Mouse (Mus musculus) adrenal gland, adult 8-10 months (tissue): Measurements from ENCODE around the gene Timm9. TPM values are rescaled to one million over a fixed set of nuclear protein-coding genes. Genes with fewer than 3 reads are reported as not detected.

Experiments used
- DNase-seq: peaks from one replicate; pipeline ENCODE4 v3.0.0; 2022
- total RNA-seq, 4 experiments: library from RNA; stranded (reverse); gene quantifications; 2 replicates each; pipeline ENCODE4 v1.2.4; 2022

The Timm9 gene
- 10 to 100 TPM; 49.0 to 68.2 (median 57.4) TPM for total RNA-seq

DNA sequence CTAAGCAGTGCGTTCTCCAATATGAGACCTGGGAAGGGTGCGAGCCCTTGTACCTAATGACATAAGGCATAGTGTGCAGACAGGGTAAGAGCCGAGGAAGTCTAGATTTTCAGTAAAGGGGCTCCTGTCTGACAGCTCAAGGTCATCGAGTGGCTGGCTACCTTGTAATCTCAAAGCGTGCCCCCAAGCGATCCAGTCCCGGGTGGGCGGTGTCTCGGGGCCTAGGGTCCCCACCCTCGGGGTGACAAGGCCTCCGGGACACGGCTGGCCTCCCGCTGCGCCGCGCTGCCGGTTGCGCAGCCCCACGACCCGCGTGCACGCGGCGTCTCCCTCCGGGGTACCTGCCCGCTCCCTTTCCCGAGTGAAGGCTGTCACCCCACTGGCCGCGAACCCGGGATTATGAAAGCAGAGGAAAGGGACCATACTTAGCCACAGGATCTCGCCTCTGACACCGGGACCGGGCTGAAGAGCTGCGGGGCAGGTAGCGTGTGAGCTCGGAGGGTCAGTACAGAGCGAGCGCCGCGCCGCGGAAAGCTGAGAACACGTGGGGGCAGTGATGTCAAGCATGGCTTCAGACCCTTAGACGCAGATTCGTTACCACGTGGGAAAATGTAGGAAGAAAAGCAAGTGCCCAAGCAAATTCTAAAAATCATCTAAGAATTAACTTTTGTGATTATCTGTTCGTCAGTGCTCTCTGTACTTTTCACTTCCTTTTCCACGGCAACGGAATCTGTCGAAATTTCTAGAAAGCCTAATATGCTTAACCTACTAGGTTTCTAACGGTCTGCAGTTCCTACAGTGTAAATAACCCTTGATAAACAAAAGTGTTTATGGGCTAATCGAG lies at the start of gene Timm9, which contains the start of gene 2700049A03Rik:
Timm9 (minus strand) TSS at position 555 of the 844 bp plus-strand sequence.
2700049A03Rik (plus strand) TSS at position 719 of the 844 bp plus-strand sequence.
- DNase-seq, result peak; percentile 64

DNA sequence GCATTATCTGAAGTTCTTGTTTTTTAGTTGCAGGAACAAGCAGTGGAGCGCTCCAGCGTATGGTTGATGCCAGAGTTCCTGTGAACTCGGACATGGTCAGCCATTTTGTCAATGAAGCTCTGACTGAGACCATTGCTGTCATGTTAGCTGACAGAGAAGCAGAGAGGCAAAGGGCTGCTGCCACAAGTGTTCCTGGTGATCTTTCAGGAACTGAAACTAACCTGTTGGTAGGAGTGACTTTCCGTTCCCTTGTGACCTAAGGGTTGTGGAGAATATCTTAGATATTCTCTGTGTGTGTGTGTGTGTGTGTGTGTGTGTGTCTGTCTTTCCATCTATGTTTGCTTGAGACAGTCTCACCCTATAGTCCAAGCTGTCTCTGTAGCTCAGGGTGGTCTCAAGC lies 47.9 kb upstream of the Timm9 start:
- DNase-seq, result no peak

GRCm38 (mm10) chr12:71183736-71184135 lies 47.3 kb upstream of the Timm9 start:
- peak; percentile 50 for DNase-seq

DNA sequence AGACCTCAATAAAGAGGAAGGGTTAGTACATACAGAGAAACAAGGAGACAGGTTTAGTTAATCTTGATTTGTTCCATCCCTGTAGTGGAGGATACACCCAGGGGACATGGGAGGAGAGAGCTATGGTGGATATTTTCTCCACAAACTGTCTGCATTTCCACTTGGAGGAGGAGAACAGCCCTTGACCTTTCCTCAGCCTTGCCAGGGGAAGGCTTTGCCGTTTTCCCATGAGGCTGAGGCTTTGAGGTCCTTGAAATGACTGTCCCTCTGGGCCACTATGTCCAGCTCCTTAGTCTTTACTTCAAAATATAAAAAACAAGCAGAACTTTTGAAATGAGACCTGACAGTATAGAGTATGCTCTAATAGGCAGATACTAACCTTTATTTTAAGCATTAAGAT lies 33.4 kb upstream of the Timm9 start:
- peak; percentile 34 for DNase-seq

- DNase-seq, result no peak
Observed at GRCm38 (mm10) chr12:71164410-71164809, 27.9 kb upstream of the Timm9 start.

GRCm38 (mm10) chr12:71157974-71158373 lies 21.5 kb upstream of the Timm9 start:
- DNase-seq, result no peak

DNA sequence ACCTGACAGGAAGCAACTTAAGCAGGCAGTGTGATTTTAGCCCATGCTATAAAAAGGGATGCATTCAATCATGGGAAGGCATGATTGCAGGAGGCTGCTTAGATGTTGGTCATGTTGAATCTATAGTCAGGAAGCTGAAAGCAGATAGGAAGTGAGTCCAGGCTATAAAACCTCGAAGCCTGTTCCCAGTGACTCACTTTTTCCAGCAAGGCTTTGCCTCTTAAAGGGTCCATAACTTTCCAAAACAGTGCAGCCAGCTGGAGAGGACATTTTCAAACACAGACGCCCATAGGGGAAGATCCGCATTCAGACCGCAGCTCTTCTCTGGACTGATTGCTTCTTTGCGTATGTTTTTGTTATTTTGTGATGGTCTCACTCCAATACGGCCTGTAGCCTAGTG lies 18.5 kb upstream of the Timm9 start:
- no peak for DNase-seq

DNA sequence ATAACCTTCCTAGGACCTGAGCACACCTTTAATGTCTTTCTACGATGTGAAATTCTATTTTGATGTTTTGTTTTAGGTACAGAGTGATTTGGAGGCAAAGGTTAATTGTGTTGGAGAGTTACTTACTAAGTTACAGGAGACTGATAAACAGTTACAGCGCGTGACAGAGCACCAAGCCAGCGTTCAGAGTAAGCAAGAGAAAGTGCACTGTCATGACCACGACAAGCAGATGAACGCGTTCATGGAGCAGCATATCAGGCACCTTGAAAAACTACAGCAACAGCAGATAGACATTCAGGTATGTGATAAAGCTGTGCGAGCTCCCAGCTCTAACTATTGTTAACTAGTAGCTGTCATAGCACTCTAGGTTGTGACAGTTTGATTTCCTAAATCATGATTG lies 13.7 kb upstream of the Timm9 start:
- no peak for DNase-seq

- DNase-seq, result no peak
Observed at GRCm38 (mm10) chr12:71149456-71149855, 13.0 kb upstream of the Timm9 start.

DNA sequence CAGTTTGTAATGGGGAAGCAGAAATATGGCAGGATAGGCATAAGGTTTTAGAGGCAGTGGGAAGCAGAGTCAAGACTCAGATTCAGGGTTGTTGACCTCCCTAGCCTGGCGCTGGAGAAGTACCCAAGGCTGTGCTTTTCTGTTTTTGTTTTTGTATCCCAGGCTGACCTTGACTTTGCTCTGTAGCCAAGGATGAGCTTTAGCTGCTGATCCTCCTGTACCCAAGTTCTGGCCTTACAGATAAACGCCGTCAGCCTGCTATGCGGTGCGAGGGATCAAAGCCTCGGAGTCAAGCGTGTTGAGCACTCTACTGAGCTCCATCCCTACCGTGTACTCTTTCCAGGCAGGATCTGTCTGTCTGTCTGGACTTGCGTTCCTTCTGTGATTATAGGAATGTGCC lies 12.3 kb upstream of the Timm9 start:
- peak; percentile 33 for DNase-seq

DNA sequence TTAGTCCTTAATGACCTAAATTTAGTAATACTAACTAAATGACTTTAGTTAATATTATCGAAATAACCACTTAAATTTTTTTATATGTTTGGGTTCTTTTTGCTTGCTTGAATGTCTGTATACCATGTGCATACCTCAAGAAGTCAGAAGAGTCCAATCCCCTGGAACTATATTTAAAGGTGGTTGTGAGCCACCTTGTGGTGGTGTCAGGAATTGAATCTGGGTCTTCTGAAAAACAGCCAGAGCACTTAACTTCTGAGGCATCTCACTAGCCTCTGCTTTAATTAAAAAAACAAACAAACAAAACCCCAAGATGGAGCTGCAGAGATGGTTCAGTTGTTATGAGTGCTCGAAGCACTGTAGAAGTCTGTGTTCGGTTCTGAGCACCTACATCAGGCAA lies 11.2 kb upstream of the Timm9 start:
- DNase-seq, result no peak

DNA sequence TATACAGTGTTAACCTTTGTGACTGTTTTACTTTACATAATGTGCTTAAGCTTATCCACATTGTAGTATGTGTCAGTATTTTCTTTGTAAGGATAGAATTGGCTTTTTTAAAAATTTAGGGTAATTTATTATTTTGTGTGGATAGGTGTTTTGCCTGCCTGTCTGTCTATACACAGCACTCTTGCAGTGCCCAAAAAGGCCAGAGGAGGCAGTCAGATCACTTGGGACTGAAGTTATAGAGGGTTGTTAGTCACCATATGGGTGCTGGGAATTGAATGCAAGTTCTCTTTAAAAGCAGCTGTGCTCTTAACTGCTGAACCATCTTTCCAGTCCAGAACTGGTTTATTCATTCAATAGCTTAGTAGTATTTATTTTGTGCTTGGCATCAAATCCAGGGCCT lies 4.7 kb upstream of the Timm9 start:
- DNase-seq, result no peak

- DNase-seq, result no peak
Observed at GRCm38 (mm10) chr12:71139258-71139828, 2.9 kb upstream of the Timm9 start.

DNA sequence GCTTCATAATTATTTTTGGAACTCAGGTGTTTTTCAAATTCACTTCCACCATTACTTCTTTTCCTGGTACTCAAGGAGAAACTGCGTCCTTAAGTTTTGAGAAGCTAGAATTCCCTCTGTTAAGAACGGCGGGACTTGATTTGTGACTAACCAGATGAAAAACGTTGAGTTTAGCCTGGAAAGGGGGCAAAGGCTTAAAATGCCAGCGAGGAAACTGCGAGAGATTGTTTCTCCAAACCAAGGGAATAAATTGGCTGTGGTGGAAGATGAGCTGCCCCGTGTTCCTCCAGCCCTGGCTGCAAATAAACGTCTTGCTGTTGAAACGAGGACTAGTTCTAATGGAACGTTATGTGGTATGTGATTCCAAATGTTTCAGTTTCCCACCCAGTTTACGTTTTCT lies 1.2 kb upstream of the Timm9 start:
- DNase-seq, result no peak

GRCm38 (mm10) chr12:71136974-71137491 lies 549 bp upstream of the Timm9 start:
- peak; percentile 67 for DNase-seq

GRCm38 (mm10) chr12:71135581-71135980 lies 903 bp downstream of the Timm9 start:
- DNase-seq, result no peak

DNA sequence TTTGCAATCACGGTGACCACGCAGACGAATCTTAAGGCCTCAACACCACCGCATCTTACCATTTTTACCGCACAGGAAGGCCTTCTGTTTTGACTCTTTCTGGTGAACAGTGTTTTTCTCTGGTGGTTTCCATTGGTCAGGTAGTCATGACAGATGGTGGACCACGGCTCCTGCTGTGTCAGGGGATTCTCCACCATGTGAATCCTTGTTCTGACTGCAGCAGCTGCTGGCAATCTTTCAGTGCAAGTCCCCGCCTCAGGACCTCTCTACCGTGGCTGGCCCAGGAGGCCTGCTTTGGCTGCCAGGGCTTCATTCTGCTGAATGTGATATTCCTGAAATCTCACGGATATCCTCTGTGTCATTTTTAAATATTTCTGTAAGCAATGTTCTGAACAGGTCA lies 13.2 kb downstream of the Timm9 start:
- no peak for DNase-seq

DNA sequence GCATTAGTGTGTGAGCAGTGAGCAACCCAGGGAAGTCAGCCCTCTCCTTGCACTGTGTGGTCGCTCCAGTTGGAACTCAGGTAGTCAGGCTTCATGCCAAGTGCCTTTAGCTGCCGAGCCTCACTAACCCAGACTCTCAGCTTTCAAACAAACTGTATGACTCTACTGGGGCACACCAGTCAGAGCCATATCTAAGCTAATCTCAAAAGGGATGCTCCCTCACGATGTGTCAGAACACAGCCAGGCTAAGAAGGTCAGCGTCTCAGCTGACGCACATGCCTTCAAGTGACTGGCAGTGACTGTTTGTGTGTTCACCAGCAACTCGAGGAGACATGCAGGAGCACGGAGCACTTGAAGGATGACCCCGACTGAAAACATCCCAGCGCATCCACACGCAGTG lies 13.8 kb downstream of the Timm9 start:
- no peak for DNase-seq

DNA sequence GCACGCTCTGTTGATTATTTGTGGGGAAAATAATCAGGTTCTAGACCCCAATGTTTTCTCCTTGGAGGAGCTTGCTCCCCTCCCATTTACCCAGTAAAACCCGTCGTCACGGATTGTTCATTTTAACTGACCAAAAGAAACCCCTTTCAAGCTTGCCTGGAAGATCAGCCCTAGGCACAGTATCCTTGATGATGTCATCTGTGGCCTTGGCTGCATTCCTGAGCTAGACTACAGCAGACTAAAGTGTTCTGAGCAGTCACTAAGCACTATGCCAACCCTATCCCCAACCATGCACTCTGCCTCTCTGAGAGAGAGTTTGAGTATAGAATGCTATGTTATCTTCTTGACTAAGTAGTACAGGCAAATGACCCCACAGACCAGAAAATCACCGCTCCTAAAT lies 20.1 kb downstream of the Timm9 start:
- peak; percentile 76 for DNase-seq

- peak; percentile 73 for DNase-seq
Observed at GRCm38 (mm10) chr12:71113675-71114288, 22.7 kb downstream of the Timm9 start.

DNA sequence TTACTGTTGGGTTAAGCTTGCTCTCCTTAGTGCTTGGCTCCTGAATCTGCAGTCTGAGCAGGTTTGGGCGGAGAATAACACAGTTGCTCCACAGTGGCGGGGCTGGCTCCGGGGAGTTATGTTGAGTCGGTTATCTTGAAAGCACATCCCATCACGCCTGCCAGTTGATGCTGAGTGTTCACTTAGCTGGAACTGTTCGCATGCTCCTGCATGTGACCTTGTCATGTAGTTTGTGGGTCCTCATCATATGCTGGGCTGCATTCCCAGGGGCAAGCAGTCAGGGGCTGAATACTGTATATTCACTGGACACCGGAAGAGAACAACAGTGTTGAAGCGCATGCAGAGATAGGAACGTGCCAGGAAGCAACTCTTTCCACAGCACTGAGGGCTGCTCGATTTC lies 23.4 kb downstream of the Timm9 start:
- DNase-seq, result no peak

- DNase-seq, result peak; percentile 38
Observed at GRCm38 (mm10) chr12:71111331-71111730, 25.2 kb downstream of the Timm9 start, which contains the start of gene Tomm20l. TSS of gene Tomm20l (plus strand) at chr12:71111428.

DNA sequence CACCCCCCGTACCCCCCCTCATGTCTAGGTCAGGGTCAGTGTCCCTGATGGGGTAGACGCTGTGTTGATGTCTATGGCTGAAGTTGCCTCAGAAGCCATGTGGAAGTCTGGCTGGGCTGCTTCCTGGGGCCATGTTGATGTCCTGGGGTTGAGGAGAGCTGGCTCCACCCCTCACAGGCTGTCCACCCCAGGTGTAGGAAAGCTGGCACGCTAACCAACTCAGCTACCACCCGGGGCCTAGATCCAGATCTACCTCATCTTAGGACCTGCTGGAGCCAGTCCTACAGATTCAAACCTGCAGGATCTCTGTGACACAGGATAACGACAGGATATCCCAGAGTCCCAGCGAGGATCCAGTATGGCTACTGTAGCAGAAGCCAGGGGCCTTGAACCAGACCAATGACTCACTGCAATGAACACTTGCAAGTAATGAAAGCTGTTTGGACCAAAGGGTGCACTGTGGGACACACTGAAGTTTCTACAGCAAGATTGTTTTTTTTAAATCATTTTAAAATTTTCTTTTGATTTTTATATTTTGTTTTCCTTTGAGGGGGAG lies 29.2 kb downstream of the Timm9 start:
- DNase-seq, result peak; percentile 44
